Mouse (Mus musculus) left cerebral cortex, adult 11 months (tissue): ENCODE measurements at regions not wholly inside any gene's neighbourhood (a gene's known extent, or its start where the extent isn't known, plus 50 kb on each side); places are given as distances from the start of the nearest gene placed in this dataset.

ENCODE experiments used
- DNase-seq: peaks from one replicate; pipeline ENCODE4 v3.0.0; 2022; ENCODE audit warnings: low spot score

DNA sequence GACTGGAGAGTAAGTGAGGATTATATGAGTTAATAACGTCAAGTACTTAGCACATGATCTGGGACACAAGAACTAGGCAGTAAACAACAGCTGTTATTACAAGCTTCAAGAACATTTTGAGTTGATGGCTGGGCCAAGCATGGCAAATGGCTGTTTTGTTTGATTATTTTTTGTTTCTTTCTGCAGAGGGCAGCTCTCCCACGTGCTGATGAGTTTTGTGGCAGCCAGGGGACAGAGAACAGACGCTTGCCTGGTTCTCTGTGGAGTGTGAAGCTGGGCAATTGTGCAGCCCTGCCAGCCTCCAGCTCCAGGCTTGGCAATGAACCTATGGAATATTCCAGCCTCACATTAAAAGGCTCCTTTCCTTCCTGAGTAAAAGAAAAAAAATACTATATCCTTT lies 592.2 kb downstream of the Tox3 start:
- DNase-seq, result no peak

DNA sequence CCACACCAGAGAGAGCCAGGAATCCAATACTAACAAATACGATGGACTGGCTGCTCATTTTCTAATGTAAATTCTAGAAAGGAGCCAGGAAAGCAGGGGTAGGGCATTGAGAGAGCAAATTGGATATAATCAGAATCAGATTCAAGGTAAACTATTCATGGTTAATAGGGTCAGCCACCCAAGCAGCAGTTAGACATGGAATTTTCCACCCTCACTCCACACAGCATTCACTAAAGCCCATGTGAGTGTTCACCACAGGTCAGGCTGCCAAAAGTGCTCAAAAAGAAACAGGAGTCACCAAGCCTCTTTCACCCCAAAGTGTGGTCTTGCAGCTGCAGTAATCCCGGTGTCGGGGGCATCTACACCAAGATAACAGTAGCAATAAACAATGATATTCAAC lies 596.9 kb downstream of the Tox3 start:
- no peak for DNase-seq

DNA sequence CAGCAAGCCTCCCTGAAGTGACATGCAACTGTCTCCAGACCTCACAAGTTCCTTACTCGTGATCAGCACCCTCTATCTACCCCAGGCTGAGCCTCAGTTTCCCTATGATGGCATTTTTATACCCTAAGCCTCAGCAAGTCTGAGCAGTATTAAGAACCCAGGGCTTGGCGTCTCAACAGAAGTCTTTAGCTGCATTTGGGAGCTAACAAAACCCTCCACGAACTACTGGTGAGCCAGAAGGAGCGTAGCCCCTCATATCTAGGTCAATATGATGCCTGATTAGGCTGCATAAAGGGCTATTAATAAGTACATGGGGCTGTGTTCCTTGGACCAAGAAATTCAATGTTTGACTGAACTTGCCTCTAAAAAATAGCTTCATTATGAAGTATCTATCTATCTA lies 600.4 kb downstream of the Tox3 start:
- DNase-seq, result no peak

DNA sequence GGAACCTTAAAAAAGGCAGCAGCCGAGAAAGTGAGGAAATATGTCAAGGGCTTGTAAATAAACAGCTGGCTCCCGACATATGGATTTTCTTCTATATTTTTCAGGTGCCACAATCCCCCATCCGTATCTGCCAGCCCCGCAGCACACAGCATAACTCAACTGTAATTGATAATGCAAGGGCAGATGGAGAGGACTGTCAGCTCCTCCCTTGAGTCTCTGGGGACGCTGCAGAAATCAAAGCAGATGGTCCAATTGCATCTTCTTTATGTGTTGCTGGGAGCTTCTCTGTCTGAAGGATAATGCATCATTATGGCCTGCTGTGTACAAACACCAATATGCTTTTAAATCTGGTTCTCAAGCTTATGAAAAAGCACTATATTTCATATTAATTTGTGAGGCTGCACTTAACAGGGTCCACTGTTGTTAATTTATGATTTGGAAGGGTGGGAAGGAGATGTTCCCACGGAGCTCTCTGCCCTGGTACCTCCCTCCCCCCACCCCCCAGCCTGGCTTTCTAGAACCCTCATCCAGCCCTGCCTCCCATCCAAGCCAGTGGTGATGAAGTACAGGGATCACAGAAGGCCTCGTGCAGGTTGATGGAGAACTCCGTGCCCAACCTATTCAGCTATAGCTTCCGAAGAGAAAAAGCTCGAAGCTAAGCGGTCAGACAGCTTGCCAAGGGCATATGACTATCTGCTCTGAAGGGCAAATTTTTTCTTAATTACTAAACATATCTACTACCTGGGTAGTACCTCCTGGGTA lies 603.7 kb downstream of the Tox3 start:
- DNase-seq, result no peak

DNA sequence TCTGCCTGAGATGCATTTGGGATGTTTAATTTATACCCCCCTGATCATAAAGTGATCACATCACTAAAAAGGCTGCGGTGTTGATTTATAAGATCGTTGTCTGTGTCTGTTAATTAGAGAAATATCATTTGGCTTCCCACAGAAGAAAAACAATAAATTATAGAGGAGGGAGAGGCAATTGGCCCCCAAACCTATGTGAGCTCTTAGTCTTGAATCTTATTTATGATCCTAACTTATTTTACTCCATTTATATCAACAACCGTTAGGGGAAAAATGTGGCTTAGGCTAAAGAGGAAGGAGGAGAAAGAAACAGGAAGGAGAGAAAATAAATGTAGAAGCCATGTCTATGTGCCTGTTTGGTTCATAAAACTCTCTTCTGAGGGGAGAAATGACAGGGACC lies 609.5 kb downstream of the Tox3 start:
- DNase-seq, result no peak

DNA sequence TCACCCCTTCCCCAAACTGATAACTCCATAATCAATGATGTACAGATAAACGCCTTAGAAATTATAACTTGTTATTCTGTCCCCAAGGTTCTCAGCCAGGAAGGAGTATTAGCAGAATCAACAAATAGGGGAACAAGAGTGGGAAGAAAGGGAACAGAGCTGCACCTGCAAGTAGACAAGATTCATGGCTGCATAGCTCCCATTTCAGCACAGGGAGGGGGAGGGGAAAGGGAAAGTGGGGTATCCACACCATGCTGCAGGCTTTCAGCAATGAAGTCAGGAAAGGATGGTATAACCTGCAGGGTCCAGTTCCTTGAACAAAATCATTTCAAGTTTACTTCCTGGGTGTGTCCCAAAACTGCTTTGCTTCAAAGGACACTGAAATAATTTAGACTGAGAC lies 610.5 kb downstream of the Tox3 start:
- no peak for DNase-seq

DNA sequence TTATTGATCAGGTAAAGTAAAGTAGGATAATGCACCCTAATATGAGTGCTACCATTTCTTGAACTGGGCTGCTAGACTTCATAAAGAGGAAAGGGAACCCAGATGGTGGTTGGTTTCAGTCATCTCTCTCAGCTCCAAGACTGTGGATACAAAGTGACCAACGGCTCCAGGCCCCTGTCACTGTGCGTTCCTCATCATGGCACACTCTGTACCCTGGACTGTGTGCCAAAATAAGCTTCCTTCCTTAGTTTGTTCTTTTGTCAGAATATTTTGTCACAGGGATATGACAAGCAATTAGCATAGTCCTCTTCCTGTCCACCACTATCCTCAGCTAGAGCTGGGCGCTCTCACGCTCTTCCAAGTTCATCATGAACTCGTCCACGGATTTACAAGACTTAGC lies 620.9 kb downstream of the Tox3 start:
- no peak for DNase-seq

DNA sequence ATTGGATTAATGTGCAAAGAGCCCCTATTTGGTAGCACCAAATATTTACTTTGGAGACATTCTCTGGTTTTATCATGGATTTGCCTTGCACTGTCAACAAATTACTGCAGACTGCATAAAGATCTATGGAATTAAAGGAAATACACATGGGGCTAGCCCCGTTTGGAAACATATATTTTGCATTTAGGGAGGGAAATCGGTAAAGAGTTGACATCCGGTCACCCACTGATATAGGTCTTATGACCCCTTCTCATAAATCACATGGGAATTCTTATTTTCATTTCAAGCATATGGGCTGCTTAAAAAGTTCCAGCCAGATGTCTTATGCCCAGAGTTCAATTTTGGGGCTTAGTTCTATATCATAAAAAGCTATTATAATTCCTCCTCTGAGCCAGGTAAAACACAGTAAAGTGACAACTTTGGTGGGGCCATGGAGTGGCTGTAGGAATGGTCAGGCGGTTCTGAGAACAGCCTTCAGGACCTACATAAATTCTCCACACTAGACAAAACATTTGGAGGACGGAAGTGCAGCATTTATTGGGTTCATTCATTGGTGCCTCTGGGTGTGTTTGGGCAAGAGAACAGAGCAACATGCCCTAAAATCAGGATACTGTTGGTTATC lies 626.3 kb downstream of the Tox3 start:
- no peak for DNase-seq

DNA sequence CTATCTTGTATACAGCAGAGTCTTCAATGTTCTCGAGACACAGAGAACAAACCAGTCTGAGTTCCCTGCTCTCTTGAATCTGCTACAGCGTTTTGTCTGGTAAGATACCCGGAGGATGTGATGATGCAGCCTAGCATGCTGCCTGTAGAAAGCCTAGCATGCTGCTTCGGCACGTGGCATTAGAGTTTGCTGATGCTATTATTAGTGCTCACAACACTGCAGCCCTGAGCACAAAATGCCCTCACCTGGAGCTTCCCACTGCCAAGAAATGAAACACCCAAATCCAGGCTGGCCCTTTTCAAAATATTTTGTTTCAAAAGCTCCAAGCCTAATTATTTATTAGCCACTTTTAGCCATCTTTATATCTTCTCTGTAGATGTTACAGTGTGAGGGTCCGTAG lies 634.3 kb downstream of the Tox3 start:
- DNase-seq, result no peak

DNA sequence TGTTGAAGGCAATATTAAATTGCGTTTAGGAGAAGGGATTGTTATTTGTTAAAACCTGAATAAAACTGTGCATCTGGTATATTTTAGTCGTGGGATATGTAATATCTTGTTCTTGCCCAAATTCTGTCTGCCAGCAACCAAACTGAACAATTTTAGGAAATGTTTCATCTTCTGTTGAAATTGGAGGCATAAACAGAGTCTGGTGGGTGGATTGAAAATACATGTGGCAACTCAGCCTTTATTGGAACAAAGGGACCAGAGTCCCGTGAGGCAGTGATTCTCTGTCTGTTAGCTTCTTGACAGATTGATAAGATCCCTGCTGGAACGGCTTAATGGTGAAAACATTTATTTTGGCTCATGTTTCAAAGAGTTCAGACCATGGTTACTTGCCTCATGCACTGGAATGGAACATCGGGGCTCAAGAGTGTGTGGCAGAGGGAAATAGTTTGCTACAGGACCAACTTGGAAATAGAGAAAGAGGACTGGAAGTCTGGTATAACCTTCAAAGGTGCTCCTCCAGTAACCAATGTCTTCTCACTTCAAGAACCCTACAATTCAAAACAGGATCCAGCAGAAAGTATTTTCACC lies 640.7 kb downstream of the Tox3 start:
- no peak for DNase-seq

DNA sequence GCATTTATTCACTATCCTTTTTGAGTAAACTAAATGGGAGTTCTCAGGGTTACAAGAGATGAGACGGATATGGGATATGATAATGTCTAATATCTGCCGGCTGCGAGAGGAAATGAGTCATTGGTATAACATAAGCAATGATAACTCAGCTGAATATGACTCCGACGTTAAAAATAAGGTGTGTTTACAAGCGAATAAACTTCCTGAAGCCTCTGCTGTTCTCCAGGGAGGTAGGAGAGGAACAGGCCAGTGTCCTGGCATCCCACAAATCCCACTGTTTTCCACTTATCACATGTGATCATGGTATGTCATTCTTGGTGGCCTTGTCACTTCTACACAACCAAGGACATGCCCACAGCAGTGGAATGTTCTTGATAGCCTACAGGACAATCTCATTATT lies 641.7 kb upstream of the Sall1 start:
- no peak for DNase-seq

DNA sequence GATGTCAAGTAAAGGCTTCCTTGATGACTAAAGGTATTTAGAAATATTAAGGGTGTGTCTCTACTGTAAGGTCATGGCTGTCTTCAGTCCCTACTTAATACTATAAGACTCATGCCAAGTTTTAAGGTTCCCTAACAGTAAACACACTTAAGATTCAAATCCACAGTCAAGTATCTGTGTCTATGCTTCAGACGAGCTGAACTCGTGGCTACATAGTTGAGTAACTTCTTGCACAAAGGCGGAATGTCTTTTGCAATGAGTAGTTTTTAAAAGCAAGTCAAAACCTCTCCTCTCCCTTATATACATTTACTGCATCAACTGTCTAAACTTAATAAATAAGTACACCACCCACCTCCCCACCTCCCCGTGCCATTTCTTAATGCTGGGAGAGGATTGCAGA lies 637.0 kb upstream of the Sall1 start:
- DNase-seq, result no peak

DNA sequence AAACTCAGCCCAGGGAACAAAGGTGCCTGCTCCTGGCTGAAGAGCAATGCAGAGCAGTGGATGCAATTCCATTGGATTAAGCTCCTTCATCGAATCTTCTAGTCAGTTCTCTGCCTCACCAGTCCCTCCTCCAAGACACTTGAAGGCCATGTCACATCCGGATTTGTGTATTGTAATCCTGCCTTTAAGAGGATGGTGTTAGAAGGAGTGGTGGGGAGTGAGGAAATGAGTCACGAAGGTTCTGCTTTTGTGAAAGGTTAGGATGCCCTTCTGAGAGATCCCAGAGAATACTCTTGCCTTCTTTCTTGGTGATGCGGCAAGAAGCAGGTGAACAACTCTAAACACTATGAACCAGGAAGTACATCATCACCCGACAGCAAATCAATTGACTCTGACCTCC lies 636.4 kb upstream of the Sall1 start:
- no peak for DNase-seq

DNA sequence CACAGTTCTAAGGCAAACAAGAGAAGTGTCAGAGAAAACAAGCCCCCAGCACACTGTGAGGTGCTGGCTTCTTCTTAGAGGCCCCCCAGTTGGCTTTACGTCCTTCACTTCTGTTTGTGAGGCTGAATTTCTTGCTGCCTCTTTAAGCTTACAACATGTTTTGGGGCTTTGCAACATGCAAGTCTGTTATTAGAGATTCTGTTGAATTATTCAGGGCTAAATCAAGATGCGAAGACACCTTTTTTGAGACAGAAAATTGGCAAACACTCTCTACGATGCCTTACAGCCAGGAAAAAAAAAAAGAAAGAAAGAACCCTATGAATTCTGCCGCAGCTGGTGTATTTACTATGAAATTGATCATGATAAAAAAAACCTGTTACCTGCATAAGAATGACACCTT lies 635.6 kb upstream of the Sall1 start:
- no peak for DNase-seq

DNA sequence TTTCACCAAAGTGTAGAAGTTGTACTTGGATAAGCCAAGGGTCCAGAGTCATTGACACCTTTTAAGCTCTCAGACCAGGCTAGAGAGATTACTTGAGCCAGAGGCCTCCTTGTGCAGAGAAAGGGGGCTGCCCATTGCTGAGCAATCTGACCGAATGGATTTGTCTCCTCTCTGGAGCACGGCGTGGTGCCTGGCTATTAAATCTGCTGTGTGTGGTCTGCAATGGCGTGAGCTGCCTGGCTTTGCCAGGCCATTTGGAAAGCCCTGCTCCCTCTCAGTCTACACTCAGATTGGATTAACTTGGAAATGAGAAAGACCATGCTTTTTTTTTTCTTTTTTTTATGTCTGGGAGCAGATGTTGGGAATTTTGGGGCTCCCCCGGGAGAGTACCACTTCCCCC lies 633.3 kb upstream of the Sall1 start:
- no peak for DNase-seq

DNA sequence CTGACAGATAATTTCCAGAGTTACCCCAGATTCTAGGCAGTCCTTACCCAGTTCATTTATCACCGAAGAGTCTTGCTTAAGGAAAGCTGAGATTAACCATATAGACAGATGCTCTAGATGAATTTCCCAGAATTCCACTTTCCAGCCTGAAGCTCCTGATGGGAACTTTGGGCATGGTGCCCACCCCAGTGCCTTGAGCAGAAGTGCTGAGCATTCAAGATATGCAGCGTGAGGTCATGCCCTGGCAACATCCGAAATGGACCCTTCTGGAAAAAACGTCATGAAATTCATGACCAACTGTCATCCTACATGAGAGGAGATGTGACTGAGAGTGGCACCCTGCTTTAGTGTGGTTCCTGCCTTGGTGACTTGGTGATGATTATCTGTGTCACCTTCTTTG lies 629.9 kb upstream of the Sall1 start:
- no peak for DNase-seq

DNA sequence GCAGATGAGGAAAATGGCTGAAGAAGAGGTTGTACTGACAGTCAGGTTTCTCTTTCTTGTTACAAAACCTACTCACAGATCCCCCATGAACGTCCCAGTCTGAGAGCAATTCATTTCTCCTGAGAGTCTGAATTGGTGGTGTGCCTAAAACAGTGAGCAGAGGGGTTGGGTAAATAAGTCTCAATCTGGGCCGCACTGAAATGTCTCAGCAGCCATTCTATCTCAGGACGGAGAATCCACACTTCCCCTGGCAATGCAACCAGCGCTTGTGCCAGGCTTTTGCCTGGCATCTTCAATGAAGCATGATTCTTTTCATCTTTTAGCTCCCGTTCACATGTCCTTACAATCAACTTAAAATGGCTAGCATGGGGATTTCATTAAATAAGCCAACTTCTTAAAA lies 628.7 kb upstream of the Sall1 start:
- DNase-seq, result no peak

DNA sequence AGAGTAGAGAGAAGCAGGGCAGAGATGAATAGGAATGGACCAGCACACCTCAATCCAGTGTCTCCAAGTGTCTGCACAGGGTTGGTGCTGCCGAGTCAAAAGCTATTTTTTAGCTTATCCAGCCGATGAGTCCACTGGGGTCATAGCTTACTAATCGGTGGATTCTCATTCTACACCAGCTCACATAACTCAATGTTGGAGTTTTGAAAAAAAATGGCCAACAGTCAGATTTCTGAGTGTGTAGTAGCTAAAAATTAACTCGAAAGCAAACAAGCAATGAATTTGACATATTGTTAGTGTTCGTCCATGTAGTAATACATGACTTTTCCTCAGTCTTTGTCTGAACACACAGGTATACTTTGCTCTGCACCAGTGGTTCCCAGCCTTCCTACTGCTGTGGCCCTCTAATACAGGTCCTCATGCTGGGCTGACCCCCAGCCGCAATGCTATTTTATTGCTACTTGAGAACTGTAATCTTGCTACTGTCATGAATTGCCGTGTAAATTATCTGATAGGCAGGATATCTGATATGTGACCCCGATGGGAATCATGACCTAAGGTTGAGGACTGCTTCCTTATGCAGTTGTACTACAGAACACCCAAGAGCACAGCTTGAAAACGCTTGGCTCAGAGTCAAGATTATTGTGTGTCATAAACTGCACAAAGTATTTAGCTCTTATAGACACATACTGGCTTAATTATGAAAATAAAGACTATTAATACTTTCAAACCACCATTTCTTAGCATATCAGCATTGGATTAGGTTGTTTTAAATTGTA lies 621.1 kb upstream of the Sall1 start:
- DNase-seq, result no peak

DNA sequence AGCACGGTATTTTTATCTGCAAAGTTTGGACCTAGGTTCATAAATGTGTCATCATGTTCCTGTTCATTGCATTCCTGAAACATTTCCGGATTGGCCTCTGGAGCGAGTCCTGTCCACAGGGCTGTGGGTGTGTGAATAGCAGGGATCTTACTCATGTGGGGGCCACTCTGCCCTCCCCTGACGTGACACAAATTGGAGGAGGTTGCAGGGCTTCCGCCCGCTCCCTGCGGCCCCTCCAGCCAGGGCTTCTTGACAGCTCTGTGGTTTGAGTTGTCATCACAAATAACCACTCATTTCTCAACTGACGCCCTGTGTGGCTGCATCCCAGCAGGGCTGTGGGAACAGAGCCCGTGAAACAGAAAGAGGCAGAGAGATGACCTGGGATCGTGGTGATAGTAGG lies 619.9 kb upstream of the Sall1 start:
- DNase-seq, result no peak

DNA sequence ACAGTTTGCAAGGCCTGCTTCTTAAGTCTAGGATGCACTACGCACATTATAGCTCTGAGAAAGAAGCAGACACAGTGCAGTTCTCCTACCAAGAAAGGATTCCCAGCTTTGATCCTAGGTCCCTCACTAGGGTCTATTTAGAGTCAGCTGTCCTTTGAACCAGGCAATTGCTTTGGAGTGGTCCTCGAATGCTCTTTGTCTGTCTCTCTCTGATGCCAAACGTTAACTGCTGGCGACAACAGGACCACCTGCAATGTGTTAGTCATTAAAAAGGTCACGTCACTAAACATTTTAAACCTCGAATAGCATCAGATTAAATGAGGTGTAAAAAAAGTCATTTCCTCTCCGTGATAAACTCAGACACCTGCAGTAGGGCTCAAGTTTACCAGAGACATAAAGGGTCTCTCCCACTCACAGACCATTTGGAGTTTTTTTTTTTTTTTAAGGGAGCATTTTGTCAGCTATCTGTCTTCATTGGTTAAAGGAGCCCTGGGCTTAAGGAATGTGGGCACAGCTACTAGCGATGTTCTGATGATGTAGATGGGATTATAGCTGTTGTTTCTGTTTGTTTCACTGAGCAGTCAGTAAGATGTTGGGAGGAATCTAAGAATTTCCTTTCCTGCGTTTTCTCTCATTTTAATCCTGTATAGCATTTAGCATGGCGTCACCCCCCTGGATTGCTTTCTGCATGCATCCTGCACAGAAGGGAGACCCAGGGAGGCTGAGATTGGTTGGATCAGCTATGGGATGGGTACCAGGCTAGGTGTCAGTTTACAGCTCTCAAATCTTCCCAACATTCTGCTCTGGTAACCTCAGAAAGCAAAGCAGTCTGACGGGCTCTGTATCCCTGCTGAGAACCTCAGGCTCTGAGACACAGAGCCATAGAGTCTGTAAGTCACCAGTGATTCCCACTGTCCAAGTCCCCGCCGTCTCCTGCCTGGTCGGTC lies 615.3 kb upstream of the Sall1 start:
- no peak for DNase-seq

DNA sequence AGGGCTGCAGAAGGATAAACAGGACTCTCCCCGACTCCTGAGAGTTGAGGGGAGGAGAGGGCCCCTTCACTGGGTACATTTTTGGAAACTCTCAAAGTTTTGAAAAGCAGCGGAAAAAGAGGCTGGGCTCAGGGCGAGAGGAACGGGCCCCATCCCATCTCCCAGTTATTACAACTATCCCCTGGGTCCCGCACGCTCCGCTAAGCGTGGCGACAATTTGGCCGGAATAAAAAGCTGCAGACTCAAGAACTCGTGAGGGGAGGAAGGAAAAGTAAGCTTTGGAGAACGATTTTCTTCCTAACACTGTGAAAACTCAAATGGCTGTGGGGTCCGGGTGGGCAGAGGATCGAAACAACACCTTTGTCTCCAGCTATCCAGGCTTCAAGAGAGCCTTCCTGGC lies 611.4 kb upstream of the Sall1 start:
- no peak for DNase-seq
